Mouse (Mus musculus): Measurements from ENCODE around the gene Pard6a.
A peak's percentile ranks its signal among the peaks of the same experiment; 100 is the strongest.

Pard6a gene

DNA sequence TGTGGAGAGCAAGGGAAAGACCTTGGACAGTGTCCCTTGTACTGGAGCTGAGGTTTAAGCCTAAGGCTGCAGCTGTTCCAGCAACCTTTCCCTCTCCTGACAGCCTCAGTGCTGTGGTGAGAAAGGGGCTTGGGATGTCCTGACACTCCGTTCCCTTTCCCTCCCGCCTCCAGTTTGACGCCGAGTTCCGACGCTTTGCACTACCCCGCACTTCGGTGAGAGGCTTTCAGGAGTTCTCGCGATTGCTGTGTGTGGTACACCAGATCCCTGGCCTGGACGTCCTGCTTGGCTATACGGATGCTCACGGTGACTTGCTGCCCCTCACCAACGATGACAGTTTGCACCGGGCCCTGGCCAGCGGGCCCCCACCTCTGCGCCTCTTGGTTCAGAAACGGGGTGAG is 1.1 kb downstream of the Pard6a start:
- no peak for DNase-seq (ENCODE audit: low read depth)

DNA sequence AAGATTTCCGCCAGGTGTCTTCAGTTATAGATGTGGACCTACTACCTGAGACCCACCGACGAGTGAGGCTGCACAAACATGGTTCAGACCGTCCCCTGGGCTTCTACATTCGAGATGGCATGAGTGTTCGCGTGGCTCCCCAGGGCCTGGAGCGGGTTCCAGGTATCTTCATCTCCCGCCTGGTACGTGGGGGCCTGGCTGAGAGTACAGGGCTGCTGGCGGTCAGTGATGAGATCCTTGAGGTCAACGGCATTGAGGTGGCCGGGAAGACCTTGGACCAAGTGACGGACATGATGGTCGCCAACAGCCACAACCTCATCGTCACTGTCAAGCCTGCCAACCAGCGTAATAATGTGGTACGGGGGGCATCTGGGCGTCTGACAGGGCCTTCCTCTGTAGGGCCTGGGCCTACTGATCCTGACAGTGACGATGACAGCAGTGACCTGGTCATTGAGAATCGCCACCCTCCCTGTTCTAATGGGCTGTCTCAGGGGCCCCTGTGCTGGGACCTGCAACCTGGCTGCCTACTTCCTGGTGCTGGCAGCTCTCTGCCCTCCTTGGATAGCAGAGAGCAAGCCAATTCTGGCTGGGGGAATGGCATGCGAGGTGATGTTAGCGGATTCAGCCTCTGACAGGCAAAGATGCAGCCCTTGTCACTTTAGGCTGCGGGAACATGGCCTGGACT is 1.9 kb downstream of the Pard6a start:
- DNase-seq (ENCODE audit: low read depth): no peak

- no peak for DNase-seq (ENCODE audit: low read depth)
These were observed 3.3 kb downstream of the Pard6a start for GRCm38 (mm10) chr8:105704146-105704812.

GRCm38 (mm10) chr8:105704955-105705354 is 4.0 kb downstream of the Pard6a start:
- DNase-seq (ENCODE audit: low read depth): no peak

DNA sequence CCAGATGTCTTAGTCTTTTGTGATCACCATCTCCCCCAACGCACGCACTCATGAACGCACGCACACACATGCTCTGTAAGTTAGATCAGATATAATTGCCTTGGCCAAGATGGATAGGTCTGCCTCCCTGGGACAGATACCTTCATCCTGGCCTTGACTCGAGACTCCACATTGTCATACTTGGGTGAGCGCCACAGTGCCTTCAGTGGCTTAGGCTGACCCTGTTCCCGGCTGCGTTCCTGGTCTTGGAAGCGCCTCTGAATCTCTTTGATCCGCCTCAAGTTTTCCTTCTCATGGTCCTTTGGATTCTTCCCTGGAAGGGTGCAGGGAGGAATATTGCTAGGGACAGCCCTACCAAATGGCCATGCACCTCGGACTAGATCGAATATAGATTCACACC is 5.5 kb downstream of the Pard6a start:
- no peak for DNase-seq (ENCODE audit: low read depth)

DNA sequence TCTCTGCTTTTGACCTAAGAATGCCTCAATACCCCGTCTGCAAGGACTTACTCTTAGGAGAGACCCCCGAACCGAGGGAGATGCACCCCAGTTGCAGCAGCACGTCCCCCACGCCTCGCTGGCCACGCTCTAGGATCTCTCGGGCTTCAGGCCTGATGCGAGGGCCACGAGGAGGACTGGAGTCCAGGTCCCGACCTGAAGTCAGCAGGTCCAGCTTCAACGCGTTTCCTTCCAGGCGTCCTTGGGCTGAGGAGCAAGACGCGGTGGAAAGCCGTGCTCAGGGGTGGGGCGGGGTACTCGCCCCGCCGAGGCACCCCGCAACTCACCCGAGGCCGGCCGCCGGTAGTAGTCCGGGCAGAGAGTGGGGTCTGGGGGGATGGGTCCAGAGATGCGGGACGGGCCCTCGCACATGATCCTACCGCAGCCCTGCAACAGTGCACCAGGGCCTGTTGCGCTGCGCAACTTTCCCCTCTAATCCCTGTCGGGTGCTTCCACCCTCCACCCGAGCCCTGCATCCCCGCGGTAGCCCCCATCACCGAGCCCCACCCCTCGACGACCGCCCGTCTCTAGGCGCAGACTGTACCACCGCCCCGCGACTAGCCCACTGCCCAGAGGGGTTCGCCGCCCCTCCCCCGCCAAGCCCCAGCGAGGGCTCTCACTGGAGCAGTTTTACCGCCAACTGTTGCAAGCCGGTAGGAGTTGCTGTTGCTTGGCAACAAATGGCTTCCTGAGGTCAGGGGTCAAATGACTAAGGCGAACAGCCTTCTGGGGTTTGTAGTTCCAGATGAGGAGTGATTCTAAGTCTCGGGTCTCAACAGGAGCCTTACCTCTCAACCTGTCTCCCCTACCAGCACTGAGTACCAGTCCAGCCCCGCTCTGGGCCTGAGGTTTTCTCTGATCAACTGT is 6.8 kb downstream of the Pard6a start, which contains the start of the genes 4933405L10Rik and Enkd1:
TSS of gene 4933405L10Rik (plus strand) at position 158 of the 906 bp plus-strand sequence.
TSS of gene Enkd1 (minus strand) at position 713 of the 906 bp plus-strand sequence.
- peak; percentile 88 for DNase-seq (ENCODE audit: low read depth)

GRCm38 (mm10) chr8:105708675-105709074 is 7.7 kb downstream of the Pard6a start:
- no peak for DNase-seq (ENCODE audit: low read depth)

- no peak for DNase-seq (ENCODE audit: low read depth)
These were observed 8.4 kb downstream of the Pard6a start for GRCm38 (mm10) chr8:105709317-105709716.

GRCm38 (mm10) chr8:105712286-105712685 is 11.3 kb downstream of the Pard6a start:
- no peak for DNase-seq (ENCODE audit: low read depth)

GRCm38 (mm10) chr8:105714139-105714538 is 13.2 kb downstream of the Pard6a start:
- DNase-seq (ENCODE audit: low read depth): peak; percentile 94

GRCm38 (mm10) chr8:105715042-105715441 is 14.1 kb downstream of the Pard6a start:
- DNase-seq (ENCODE audit: low read depth): no peak

DNA sequence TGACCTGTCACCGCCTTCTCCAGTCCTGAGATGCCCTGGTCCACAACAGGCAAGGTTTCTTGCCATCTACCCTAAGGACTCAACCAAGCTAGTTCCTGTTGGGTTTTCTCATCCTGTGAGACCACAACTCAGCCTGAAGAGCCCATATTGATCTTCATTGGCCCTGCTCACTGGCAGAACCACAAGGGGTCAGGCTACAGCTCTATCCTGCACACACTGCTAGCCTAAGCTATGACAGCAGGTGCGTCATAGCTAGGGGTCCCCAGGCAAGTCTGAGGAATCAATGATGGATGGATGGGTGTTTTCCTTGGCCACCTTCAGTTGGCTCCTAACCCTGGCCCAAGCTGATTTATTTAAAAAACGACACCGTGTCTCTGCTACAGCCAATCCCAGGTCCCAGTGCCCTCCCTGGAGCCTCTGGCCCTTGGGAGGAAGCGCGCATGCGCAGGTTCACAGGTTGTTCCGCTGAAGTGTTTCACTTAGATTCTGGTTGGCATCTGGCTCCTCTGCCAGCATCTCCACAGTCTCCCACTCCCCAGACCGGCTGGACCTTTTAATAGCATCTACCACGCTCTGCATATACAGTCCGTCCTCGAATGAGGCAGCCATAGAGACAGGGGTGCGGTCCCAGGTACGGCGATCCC is 15.5 kb downstream of the Pard6a start:
- no peak for DNase-seq (ENCODE audit: low read depth)

DNA sequence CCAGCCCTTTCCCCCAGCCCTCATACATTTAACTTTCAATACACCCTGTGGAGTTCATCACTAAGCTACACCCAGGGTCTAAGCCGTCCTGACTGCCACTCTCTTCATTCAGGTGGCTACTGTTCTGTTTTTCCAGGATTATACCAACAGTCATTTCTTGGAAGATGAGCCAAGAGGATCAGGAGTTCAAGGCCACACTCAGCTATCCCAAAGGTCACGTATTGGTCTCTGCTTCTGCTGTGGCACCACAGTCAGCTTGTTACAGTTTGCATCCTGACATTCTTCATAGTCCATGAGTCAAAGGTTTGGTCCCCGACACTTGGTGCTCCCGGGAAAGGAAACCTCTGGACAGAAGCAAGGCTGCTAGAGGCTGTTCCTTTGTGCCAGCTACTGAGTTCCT is 18.7 kb downstream of the Pard6a start:
- no peak for DNase-seq (ENCODE audit: low read depth)

- DNase-seq (ENCODE audit: low read depth): no peak
These were observed 21.9 kb downstream of the Pard6a start for GRCm38 (mm10) chr8:105722861-105723260.

DNA sequence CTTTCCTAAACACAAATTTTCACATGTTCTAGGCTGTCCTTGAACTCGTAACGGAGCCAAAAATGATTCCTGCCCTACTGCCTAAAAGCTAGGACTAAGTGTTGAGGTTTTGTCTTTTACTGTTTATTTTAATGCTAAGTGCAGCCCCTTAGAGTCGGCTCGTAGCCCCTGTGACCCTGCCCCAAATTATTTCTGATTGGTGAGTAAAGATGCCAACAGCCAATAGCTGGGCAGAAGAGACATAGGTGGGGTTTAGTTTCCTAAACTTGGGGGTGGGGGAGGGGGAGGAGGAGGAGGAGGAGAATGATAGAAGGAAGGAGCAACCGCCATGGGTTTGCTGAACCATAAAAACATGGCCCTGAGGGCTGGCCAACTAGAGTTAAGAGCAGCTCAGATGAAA is 24.8 kb downstream of the Pard6a start:
- no peak for DNase-seq (ENCODE audit: low read depth)

DNA sequence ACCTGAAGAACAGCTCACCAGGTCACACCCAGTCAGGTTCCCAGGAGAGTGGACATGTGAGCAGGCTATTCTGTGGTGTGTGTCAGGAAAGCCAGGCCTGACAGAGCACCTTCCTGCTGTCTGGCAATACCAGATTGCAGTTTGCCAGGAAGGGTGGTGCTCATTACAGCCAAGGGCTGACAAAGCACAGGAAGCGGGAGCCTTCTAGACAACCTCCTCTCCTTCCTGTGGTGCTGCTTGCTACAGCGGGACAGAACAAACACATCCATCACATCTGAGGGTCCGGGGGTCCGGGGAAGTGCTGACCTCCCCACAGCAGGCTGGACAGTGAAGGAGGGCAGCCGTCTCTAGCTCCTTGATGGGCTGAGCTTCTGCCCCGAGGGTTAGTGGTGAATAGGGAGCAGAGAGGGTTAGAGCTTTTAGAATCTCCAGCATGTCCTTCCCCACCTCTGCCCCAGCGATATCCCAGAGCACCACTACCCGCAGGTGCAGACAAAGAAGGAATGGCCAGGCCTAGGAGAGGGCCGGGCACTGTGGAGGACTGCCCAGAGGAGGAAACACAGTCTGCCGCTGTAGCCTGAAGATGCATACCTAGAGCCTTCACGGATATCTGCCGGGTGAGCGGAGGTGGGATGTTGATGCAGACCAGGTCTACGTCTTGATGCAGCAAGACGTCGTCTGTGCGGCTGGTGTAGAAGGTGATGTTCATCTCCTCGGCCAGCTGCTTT is 26.6 kb downstream of the Pard6a start:
- peak; percentile 66 for DNase-seq (ENCODE audit: low read depth)

GRCm38 (mm10) chr8:105732186-105732585 is 31.2 kb downstream of the Pard6a start:
- no peak for DNase-seq (ENCODE audit: low read depth)

- no peak for DNase-seq (ENCODE audit: low read depth)
These were observed 38.3 kb downstream of the Pard6a start for GRCm38 (mm10) chr8:105739216-105739615.

- no peak for DNase-seq (ENCODE audit: low read depth)
These were observed 42.4 kb downstream of the Pard6a start for GRCm38 (mm10) chr8:105743301-105743700.

DNA sequence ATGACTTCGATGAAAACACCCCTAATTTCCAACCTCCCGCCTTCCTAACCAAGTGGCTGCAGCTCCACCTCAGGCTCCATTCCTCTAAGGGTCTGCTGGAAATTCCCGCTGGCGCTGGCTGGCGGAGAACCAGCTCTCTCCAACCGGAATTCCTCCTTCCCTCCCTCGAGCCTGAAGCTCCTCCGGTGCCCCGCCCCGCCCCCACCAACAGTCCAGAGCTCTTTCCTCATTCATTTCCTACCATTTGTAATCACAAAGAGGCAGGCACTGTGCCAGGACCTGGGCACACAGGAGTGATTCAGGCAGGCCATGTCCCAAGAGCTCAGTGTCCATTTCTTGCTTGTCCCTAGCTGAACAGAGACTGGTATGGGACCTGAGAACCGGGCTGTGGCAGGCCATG is 49.7 kb downstream of the Pard6a start:
- DNase-seq (ENCODE audit: low read depth): no peak

Data from naive thymus-derived CD4-positive, alpha-beta T cell, adult 2 months (primary cell).